Mouse (Mus musculus): ENCODE results near the gene Fbxw15. TPM values are rescaled to one million over a fixed set of nuclear protein-coding genes. Genes with fewer than 3 reads are reported as not detected.

The Fbxw15 gene
- polyA plus RNA-seq (2017; shearing (Covaris generic)), result not detected

DNA sequence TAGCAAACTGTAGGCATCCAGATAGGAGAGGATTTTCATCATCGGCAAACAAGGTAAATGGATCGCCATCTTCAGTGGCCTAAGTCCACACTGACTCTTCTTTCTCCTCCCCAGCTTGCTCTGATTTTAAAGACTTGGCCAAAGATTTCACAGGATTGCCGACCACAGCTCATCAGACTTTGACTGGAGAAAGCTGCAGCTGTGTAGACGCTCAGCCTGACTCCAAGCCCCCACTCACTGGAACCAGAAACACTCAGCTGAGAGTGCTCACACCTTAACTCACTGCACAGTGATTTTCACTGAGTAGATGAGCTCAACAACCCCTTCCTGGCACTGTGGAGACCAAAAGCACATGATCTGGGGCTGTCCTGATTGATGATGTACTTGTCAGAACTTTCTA, at the start of gene Fbxw15:
Fbxw15 (minus strand) TSS at position 101 of the 400 bp plus-strand sequence.

Other genes with a start within 250 kb of the Fbxw15 start
- gene Fbxw28, start 228.6 kb downstream of the Fbxw15 start, polyA plus RNA-seq (2017; shearing (Covaris generic)), result not detected
- not detected for gene Fbxw22, start 164.0 kb downstream of the Fbxw15 start, polyA plus RNA-seq (2017; shearing (Covaris generic))
- not detected for gene Fbxw16, start 119.1 kb downstream of the Fbxw15 start, polyA plus RNA-seq (2017; shearing (Covaris generic))
- not detected for gene Fbxw19, start 72.4 kb downstream of the Fbxw15 start, polyA plus RNA-seq (2017; shearing (Covaris generic))
- not detected for gene Fbxw24, start 57.8 kb upstream of the Fbxw15 start, polyA plus RNA-seq (2017; shearing (Covaris generic))
- gene Fbxw25, start 96.4 kb upstream of the Fbxw15 start, polyA plus RNA-seq (2017; shearing (Covaris generic)), result not detected
- not detected for gene Fbxw18, start 134.4 kb upstream of the Fbxw15 start, polyA plus RNA-seq (2017; shearing (Covaris generic))
- not detected for gene Fbxw26, start 177.8 kb upstream of the Fbxw15 start, polyA plus RNA-seq (2017; shearing (Covaris generic))
- not detected for gene Fbxw27, start 222.4 kb upstream of the Fbxw15 start, polyA plus RNA-seq (2017; shearing (Covaris generic))
- gene Spink8, start 244.0 kb upstream of the Fbxw15 start, polyA plus RNA-seq (2017; shearing (Covaris generic)), result not detected

Data from naive thymus-derived CD4-positive, alpha-beta T cell, adult 5 months (primary cell).